Comparison of ENCODE assay signal across 31 mouse cellular contexts in the genomic region with DNA sequence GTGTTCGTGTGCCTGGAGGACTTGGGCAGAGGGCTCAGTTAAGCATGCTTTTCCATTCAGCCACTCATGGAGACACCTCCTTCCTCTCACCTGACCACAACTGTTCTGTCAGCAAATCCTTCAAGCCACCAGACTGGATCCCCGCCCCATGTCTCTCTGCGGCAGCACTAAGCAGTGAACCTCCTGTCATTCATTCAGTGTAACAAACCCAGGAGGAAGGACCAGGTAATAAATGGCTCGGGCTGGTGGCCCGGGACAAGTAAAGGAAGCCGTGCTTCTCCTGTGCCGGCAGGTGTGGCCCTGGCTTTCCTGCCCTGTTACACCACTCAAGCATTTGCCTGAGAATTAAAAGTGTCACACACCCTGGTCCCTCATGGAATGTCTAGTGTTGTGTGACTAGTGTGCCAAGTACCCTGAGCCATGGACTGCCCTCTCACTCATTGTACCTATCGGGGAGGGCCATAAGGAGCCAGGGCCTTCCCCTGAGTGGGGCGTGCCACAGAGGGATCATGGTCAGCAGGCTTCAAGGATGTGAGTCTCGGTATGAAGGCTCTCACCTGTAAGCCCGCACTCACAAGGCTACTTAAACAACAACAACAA.
DNase-seq lines count a peak whose midpoint lies in the region; ATAC-seq lines count a peak whose summit lies in the region.
"Had no signal": no experiment of that assay in that cellular context is flagged by ENCODE, and none has a peak within 500 bp of the region (broad histone marks: within the 10 kb centered on the region; RNA-seq: fewer than 3 reads in every experiment).

No protein-coding gene starts in this region.

- H3K4me3 ChIP-seq in megakaryocyte, embryonic 14.5 days (replicated peaks): peak overlapping the region; percentile 7
- H3K4me3 ChIP-seq in lung, embryonic 15.5 days: no peak overlapping the region
- H3K4me3 ChIP-seq in liver, embryonic 12.5 days: no peak overlapping the region
- no peak overlapping the region for H3K4me3 ChIP-seq in kidney, embryonic 14.5 days (ENCODE audit: low read length)
- H3K4me3 ChIP-seq: hindbrain, embryonic 12.5 days; left cerebral cortex, adult 2 months; limb, embryonic 13.5 days; midbrain, embryonic 10.5 days; midbrain, embryonic 15.5 days; neural tube, embryonic 15.5 days had no signal

- 53% methylated on average over 11 of the region's 11 CpGs for WGBS in lung, embryonic 15.5 days
- 66% methylated on average over 11 of the region's 11 CpGs for WGBS in liver, embryonic 12.5 days (ENCODE audit: insufficient replicate concordance)
- WGBS in kidney, embryonic 14.5 days: 81% methylated on average over 11 of the region's 11 CpGs

- H3K4me2 ChIP-seq in lung, embryonic 15.5 days: no peak overlapping the region
- no peak overlapping the region for H3K4me2 ChIP-seq in liver, embryonic 12.5 days
- no peak overlapping the region for H3K4me2 ChIP-seq in kidney, embryonic 14.5 days (replicated peaks; ENCODE audit: low read depth, low read length)
- H3K4me2 ChIP-seq: heart, embryonic 11.5 days; hindbrain, embryonic 12.5 days; limb, embryonic 13.5 days; liver, embryonic 11.5 days; midbrain, embryonic 15.5 days; neural tube, embryonic 15.5 days had no signal

- DNase-seq in lung, postnatal 25 days (ENCODE audit: low spot score): peak; percentile 68
- peak; percentile 9 for DNase-seq in yolk sac, embryonic 10.5 days (ENCODE audit: low spot score)
- DNase-seq in urinary bladder, postnatal 4 days (ENCODE audit: low spot score in 2 of 2): no peak
- DNase-seq: adrenal gland, adult 8-10 months; cerebellum, adult 2 months; cerebellum, postnatal 14 days; gastrocnemius, postnatal 25 days; heart, adult 11 months; heart, postnatal 36 days; kidney, adult 11 months; kidney, postnatal 4 days; layer of hippocampus, adult 9-11 months; retina, postnatal 1 day had no signal

- no peaks in the 10 kb centered on the region for H3K27me3 ChIP-seq in megakaryocyte, embryonic 14.5 days (replicated peaks)
- H3K27me3 ChIP-seq in lung, embryonic 15.5 days: no peaks in the 10 kb centered on the region
- no peaks in the 10 kb centered on the region for H3K27me3 ChIP-seq in liver, embryonic 12.5 days (replicated peaks)
- no peaks in the 10 kb centered on the region for H3K27me3 ChIP-seq in kidney, embryonic 14.5 days (ENCODE audit: control insufficient read depth, insufficient read depth, low read length)
- H3K27me3 ChIP-seq: hindbrain, embryonic 12.5 days; limb, embryonic 13.5 days; midbrain, embryonic 15.5 days; neural tube, embryonic 15.5 days had no signal

- H3K4me1 ChIP-seq in megakaryocyte, embryonic 14.5 days: no peaks in the 10 kb centered on the region
- H3K4me1 ChIP-seq in lung, embryonic 15.5 days: no peaks in the 10 kb centered on the region
- H3K4me1 ChIP-seq in liver, embryonic 12.5 days: no peaks in the 10 kb centered on the region
- no peaks in the 10 kb centered on the region for H3K4me1 ChIP-seq in kidney, embryonic 14.5 days (ENCODE audit: control insufficient read depth, insufficient read depth, low read length)
- H3K4me1 ChIP-seq: hindbrain, embryonic 12.5 days; limb, embryonic 13.5 days; midbrain, embryonic 10.5 days had no signal

- no peaks in the 10 kb centered on the region for H3K36me3 ChIP-seq in megakaryocyte, embryonic 14.5 days (replicated peaks; ENCODE audit: low read length)
- no peaks in the 10 kb centered on the region for H3K36me3 ChIP-seq in lung, embryonic 15.5 days
- no peaks in the 10 kb centered on the region for H3K36me3 ChIP-seq in liver, embryonic 12.5 days
- no peaks in the 10 kb centered on the region for H3K36me3 ChIP-seq in kidney, embryonic 14.5 days (ENCODE audit: control insufficient read depth, insufficient read depth, low read length)
- H3K36me3 ChIP-seq: G1E; hindbrain, embryonic 12.5 days; limb, embryonic 13.5 days; midbrain, embryonic 10.5 days; midbrain, embryonic 15.5 days; neural tube, embryonic 15.5 days had no signal

- no peak overlapping the region for H3K9ac ChIP-seq in lung, embryonic 15.5 days
- no peak overlapping the region for H3K9ac ChIP-seq in liver, embryonic 12.5 days
- no peak overlapping the region for H3K9ac ChIP-seq in kidney, embryonic 14.5 days (ENCODE audit: low read depth, low read length)
- H3K9ac ChIP-seq: hindbrain, embryonic 12.5 days; limb, embryonic 13.5 days; midbrain, embryonic 15.5 days; neural tube, embryonic 15.5 days had no signal

- peak overlapping the region; percentile 77 for H3K27ac ChIP-seq in lung, embryonic 15.5 days
- no peak overlapping the region for H3K27ac ChIP-seq in liver, embryonic 12.5 days
- no peak overlapping the region for H3K27ac ChIP-seq in kidney, embryonic 14.5 days (ENCODE audit: low read depth, low read length)
- H3K27ac ChIP-seq: hindbrain, embryonic 12.5 days; hindbrain, postnatal 0 days; kidney, postnatal 0 days; left cerebral cortex, adult 2 months; limb, embryonic 13.5 days; macrophage; midbrain, embryonic 10.5 days; midbrain, embryonic 15.5 days; neural tube, embryonic 15.5 days had no signal

- H3K9me3 ChIP-seq in megakaryocyte, embryonic 14.5 days: peaks cover 37% of the 10 kb centered on the region
- H3K9me3 ChIP-seq in lung, embryonic 15.5 days: no peaks in the 10 kb centered on the region
- H3K9me3 ChIP-seq in liver, embryonic 12.5 days (replicated peaks): no peaks in the 10 kb centered on the region
- H3K9me3 ChIP-seq in kidney, embryonic 14.5 days (ENCODE audit: control insufficient read depth, low read length): no peaks in the 10 kb centered on the region
- H3K9me3 ChIP-seq: hindbrain, embryonic 12.5 days; limb, embryonic 13.5 days; midbrain, embryonic 10.5 days; midbrain, embryonic 15.5 days; neural tube, embryonic 15.5 days had no signal

- no peak for ATAC-seq in megakaryocyte, adult 5-6 weeks (ENCODE audit: poor library complexity, severe bottlenecking)
- ATAC-seq in lung, embryonic 15.5 days (ENCODE audit: borderline replicate concordance, extremely low read depth, low FRiP score, low TSS enrichment): peak; percentile 91
- no peak for ATAC-seq in liver, embryonic 12.5 days
- no peak for ATAC-seq in kidney, embryonic 14.5 days (ENCODE audit: low FRiP score, low TSS enrichment)
- ATAC-seq: forebrain, embryonic 14.5 days; hindbrain, postnatal 0 days; midbrain, embryonic 15.5 days had no signal

Comparison
In these comparisons a context has a peak if more than half of its experiments do, and no peak if none do; other contexts are left out.
1. DNase-seq: peak in lung, postnatal 25 days (single experiment) and yolk sac, embryonic 10.5 days (single experiment); none in urinary bladder, postnatal 4 days (0 of 2).